Mouse (Mus musculus): ENCODE measurements at regions not wholly inside any gene's neighbourhood (a gene's known extent, or its start where the extent isn't known, plus 50 kb on each side); places are given as distances from the start of the nearest gene placed in this dataset.
A peak's percentile ranks its signal among the peaks of the same experiment; 100 is the strongest.
"Not testable (repeated sequence)": the region's sequence is repeated elsewhere in the genome, so short reads cannot be mapped to it uniquely, and the experiment has no call there.

GRCm38 (mm10) chr10:53462449-53463308, 82.9 kb upstream of the Cep85l start:
- Histone ChIP-seq H3K4me1 (replicated peaks; ENCODE audit: control insufficient read depth in 2 of 2, insufficient read depth in 2 of 2, low read length in 1 of 2) (peaks cover 0 to 12% of the 10 kb centered on the region in 2 experiments; a peak in 2 of 4 replicates), H3K4me3 (ENCODE audit: insufficient read depth in 1 of 2, low read depth in 2 of 2, low read length in 2 of 2) (no peak overlapping the region), H3K4me2 (ENCODE audit: low read depth) (no peak overlapping the region), H3K27ac (no peak overlapping the region), H3K9me3 (ENCODE audit: control insufficient read depth, low read length) (no peaks in the 10 kb centered on the region), H3K9ac (replicated peaks) (no peak overlapping the region), H3K27me3 (ENCODE audit: control insufficient read depth, insufficient read depth, low read length) (no peaks in the 10 kb centered on the region), H3K36me3 (replicated peaks; ENCODE audit: control insufficient read depth, insufficient read depth, low read depth) (no peaks in the 10 kb centered on the region)
- ATAC-seq (ENCODE audit: insufficient read depth) (no peak), DNase-seq (ENCODE audit: low read depth in 3 of 3, low spot score in 3 of 3) (no peak)
- TF ChIP-seq CTCF (IDR thresholded peaks at IDR 0.05; ENCODE audit: low read depth), result no peak
- WGBS (ENCODE audit: insufficient replicate concordance), result 45% methylated on average over 15 of the region's 15 CpGs

DNA sequence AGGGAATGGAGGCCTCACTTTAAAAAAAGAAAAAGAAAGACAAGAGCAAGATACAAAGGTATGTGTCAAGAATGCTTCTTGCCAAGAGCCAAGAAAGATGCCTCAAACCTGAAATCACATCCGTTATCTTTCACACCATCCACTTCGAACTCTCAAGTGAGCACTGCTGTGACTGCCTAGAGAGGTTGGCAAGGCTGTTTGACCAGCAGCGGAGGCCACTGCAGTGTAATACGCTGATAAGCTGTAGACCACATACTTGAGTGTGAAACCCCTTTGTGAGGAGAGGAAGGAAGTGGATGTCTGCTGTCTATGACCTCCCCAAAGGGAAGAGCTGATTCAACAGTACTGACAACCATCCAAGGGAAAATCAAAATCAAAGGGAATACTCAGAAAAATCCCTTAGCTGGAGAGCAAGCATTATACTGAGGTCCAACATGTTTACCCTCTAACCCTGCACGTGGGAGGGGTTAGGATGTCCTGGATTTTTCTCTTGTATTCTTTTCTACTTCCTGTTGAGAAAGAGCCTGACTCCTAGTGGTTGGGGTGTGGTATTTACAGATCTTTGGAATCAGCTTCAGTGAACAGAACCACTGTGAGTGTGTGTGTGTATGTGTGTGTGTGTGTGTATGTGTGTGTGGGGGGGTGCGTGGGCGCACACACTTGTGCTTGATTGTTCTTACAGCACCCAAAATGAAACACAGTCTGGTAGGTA, 81.5 kb upstream of the Cep85l start:
- H3K9ac ChIP-seq (replicated peaks), result no peak overlapping the region
- WGBS (ENCODE audit: insufficient replicate concordance), result 20% methylated on average over 7 of the region's 7 CpGs
- H3K36me3 ChIP-seq (replicated peaks; ENCODE audit: control insufficient read depth, insufficient read depth, low read depth), result no peaks in the 10 kb centered on the region
- no peak overlapping the region for H3K4me3 ChIP-seq (ENCODE audit: insufficient read depth in 1 of 2, low read depth in 2 of 2, low read length in 2 of 2)
- no peaks in the 10 kb centered on the region for H3K27me3 ChIP-seq (ENCODE audit: control insufficient read depth, insufficient read depth, low read length)
- no peaks in the 10 kb centered on the region for H3K9me3 ChIP-seq (ENCODE audit: control insufficient read depth, low read length)
- H3K4me1 ChIP-seq (replicated peaks; ENCODE audit: control insufficient read depth in 2 of 2, insufficient read depth in 2 of 2, low read length in 1 of 2), result peaks cover 0 to 12% of the 10 kb centered on the region in 2 experiments; a peak in 2 of 4 replicates
- H3K4me2 ChIP-seq (ENCODE audit: low read depth), result no peak overlapping the region
- no peak for TF ChIP-seq EP300 (IDR thresholded peaks at IDR 0.05; ENCODE audit: low read depth)
- TF ChIP-seq CTCF (IDR thresholded peaks at IDR 0.05; ENCODE audit: low read depth), result peak; percentile 50
- ATAC-seq (ENCODE audit: insufficient read depth) (peak; percentile 28; the same call in 1 of the 2 replicates), DNase-seq (ENCODE audit: low read depth in 3 of 3, low spot score in 3 of 3) (no peak)
- no peak overlapping the region for H3K27ac ChIP-seq

GRCm38 (mm10) chr10:53459706-53460105, 80.0 kb upstream of the Cep85l start:
- not testable (repeated sequence) for DNase-seq (ENCODE audit: low read depth in 3 of 3, low spot score in 3 of 3); H3K9ac ChIP-seq (replicated peaks); H3K9me3 ChIP-seq (ENCODE audit: control insufficient read depth, low read length); H3K4me2 ChIP-seq (ENCODE audit: low read depth); ATAC-seq (ENCODE audit: insufficient read depth); H3K36me3 ChIP-seq (replicated peaks; ENCODE audit: control insufficient read depth, insufficient read depth, low read depth); H3K4me3 ChIP-seq (ENCODE audit: insufficient read depth in 1 of 2, low read depth in 2 of 2, low read length in 2 of 2); H3K27me3 ChIP-seq (ENCODE audit: control insufficient read depth, insufficient read depth, low read length); H3K27ac ChIP-seq
- WGBS (ENCODE audit: insufficient replicate concordance), result 79% methylated on average over 1 of the region's 1 CpGs
- peaks cover 0 to 12% of the 10 kb centered on the region in 2 experiments; a peak in 2 of 4 replicates for H3K4me1 ChIP-seq (replicated peaks; ENCODE audit: control insufficient read depth in 2 of 2, insufficient read depth in 2 of 2, low read length in 1 of 2)

DNA sequence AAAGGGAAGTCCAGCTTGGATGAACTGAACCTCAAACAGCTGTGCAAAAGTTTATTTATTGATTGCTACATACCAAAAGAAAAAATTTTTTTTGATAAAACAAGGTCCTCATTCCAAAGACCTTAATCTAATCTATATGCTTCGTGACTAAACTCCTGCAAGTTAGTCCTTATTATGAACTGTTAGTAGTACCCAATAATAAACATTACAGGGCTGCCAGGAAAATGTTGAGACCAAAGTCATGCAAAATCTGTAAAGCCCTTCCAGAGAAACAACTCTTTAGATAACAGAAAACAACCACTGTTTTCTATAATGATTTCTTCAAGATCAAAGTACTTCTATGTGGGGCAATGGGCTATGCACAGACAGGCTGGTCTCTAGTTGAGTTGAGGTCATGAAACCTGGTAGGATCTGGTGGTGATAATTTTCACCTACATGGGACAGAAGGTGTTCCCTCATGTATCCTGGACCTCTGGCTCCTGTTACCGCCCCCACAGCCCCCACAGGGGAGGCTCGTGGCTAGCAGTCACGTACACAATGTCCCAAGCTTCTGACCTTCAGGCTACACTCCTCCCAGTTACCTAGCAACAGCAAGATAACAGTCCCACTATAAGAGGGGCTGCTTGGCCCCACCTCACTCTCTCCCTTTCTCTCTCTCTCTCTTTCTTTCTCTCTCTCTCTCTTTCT, 76.4 kb upstream of the Cep85l start:
- 33% methylated on average over 4 of the region's 4 CpGs for WGBS (ENCODE audit: insufficient replicate concordance)
- TF ChIP-seq CTCF (IDR thresholded peaks at IDR 0.05; ENCODE audit: low read depth), result no peak
- no peak for TF ChIP-seq EP300 (IDR thresholded peaks at IDR 0.05; ENCODE audit: low read depth)

DNA sequence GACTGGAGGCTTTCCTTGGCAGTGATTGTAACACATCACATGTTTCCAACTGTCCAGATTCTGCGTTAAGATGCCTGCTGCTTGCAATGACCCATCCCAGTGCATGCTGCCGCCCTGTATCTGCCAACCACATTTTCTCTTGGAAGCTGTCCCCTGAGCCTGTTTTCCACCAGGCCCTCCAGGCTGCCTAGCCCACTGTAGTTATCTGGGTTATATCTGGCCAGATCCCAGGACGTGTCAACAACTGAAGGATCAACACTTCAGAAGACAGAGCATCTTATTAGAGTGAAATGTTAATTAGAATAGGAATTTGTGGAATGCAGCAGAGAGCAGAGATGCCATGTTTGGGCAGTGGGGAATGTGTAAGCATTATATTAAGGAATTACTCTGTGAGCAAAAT, 65.0 kb upstream of the Cep85l start:
- 57% methylated on average over 3 of the region's 3 CpGs for WGBS (ENCODE audit: insufficient replicate concordance)
- no peak overlapping the region for H3K27ac ChIP-seq
- DNase-seq (ENCODE audit: low read depth in 3 of 3, low spot score in 3 of 3) (no peak), ATAC-seq (ENCODE audit: insufficient read depth) (no peak)
- no peaks in the 10 kb centered on the region for H3K36me3 ChIP-seq (replicated peaks; ENCODE audit: control insufficient read depth, insufficient read depth, low read depth)
- H3K4me3 ChIP-seq (ENCODE audit: insufficient read depth in 1 of 2, low read depth in 2 of 2, low read length in 2 of 2), result no peak overlapping the region
- no peak overlapping the region for H3K4me2 ChIP-seq (ENCODE audit: low read depth)
- H3K9ac ChIP-seq (replicated peaks), result no peak overlapping the region
- TF ChIP-seq CTCF (IDR thresholded peaks at IDR 0.05; ENCODE audit: low read depth) (no peak), EP300 (IDR thresholded peaks at IDR 0.05; ENCODE audit: low read depth) (no peak)
- H3K4me1 ChIP-seq (replicated peaks; ENCODE audit: control insufficient read depth in 2 of 2, insufficient read depth in 2 of 2, low read length in 1 of 2), result no peaks in the 10 kb centered on the region
- H3K9me3 ChIP-seq (ENCODE audit: control insufficient read depth, low read length), result no peaks in the 10 kb centered on the region
- H3K27me3 ChIP-seq (ENCODE audit: control insufficient read depth, insufficient read depth, low read length), result no peaks in the 10 kb centered on the region

More for the DNA sequence above, 76.4 kb upstream of the Cep85l start:
- Histone ChIP-seq H3K4me1 (replicated peaks; ENCODE audit: control insufficient read depth in 2 of 2, insufficient read depth in 2 of 2, low read length in 1 of 2) (peaks cover 0 to 2% of the 10 kb centered on the region in 2 experiments; a peak in 2 of 4 replicates), H3K27me3 (ENCODE audit: control insufficient read depth, insufficient read depth, low read length) (no peaks in the 10 kb centered on the region), H3K27ac (no peak overlapping the region), H3K4me2 (ENCODE audit: low read depth) (no peak overlapping the region), H3K4me3 (ENCODE audit: insufficient read depth in 1 of 2, low read depth in 2 of 2, low read length in 2 of 2) (no peak overlapping the region), H3K36me3 (replicated peaks; ENCODE audit: control insufficient read depth, insufficient read depth, low read depth) (no peaks in the 10 kb centered on the region), H3K9ac (replicated peaks) (no peak overlapping the region), H3K9me3 (ENCODE audit: control insufficient read depth, low read length) (no peaks in the 10 kb centered on the region)
- no peak for ATAC-seq (ENCODE audit: insufficient read depth)
- no peak for DNase-seq (ENCODE audit: low read depth in 3 of 3, low spot score in 3 of 3)
